Mouse (Mus musculus) large intestine, adult 2 months (tissue): ENCODE results near the gene Ccnb1. TPM values are rescaled to one million over a fixed set of nuclear protein-coding genes. Genes with fewer than 3 reads are reported as not detected.
"Not testable (repeated sequence)": the region's sequence is repeated elsewhere in the genome, so short reads cannot be mapped to it uniquely, and the experiment has no call there.

Experiments
- DNase-seq: peaks from one replicate; pipeline ENCODE4 v3.0.0-alpha.2; 2012; ENCODE audit warnings: low read depth, low spot score
- WGBS: fragments of 180-500 bp; shearing (Covaris S2); methylation state at CpG from one replicate; pipeline ENCODE4 v1.1.7; 2018; 5-methylcytosine and 5-hydroxymethylcytosine counted together
- polyA plus RNA-seq: library from polyadenylated mRNA; depleted of rRNA; stranded (reverse); fragments of >200 nt; gene quantifications from 2 replicates; pipeline ENCODE4 v1.2.3, GENCODE M21; 2012

The Ccnb1 gene
- polyA plus RNA-seq, 1 experiment: 37.9 TPM

GRCm38 (mm10) chr13:100775252-100776055, 10.9 kb downstream of the Ccnb1 start, which contains the start of gene Cenph:
Cenph (minus strand) TSS chr13:100775899.
- peak; percentile 70 for DNase-seq
- under 1% methylated on average over 46 of the region's 46 CpGs for WGBS

GRCm38 (mm10) chr13:100774704-100775103, 11.7 kb downstream of the Ccnb1 start:
- DNase-seq: no peak

- DNase-seq: no peak
- WGBS: 64% methylated on average over 2 of the region's 2 CpGs
Measured at GRCm38 (mm10) chr13:100755329-100755728, 31.0 kb downstream of the Ccnb1 start.

- WGBS: 77% methylated on average over 4 of the region's 4 CpGs
- no peak for DNase-seq
Measured at GRCm38 (mm10) chr13:100754186-100754585, 32.2 kb downstream of the Ccnb1 start.

- DNase-seq: no peak
- WGBS: 79% methylated on average over 6 of the region's 6 CpGs
Measured at GRCm38 (mm10) chr13:100753011-100753410, 33.4 kb downstream of the Ccnb1 start.

GRCm38 (mm10) chr13:100752529-100752928, 33.8 kb downstream of the Ccnb1 start:
- no peak for DNase-seq
- WGBS: 84% methylated on average over 8 of the region's 8 CpGs

GRCm38 (mm10) chr13:100751402-100751801, 35.0 kb downstream of the Ccnb1 start:
- WGBS: 89% methylated on average over 3 of the region's 3 CpGs
- DNase-seq: no peak

GRCm38 (mm10) chr13:100750799-100751198, 35.6 kb downstream of the Ccnb1 start:
- 64% methylated on average over 5 of the region's 5 CpGs for WGBS

GRCm38 (mm10) chr13:100748638-100749037, 37.7 kb downstream of the Ccnb1 start:
- WGBS: 46% methylated on average over 8 of the region's 8 CpGs
- DNase-seq: no peak

More at GRCm38 (mm10) chr13:100750799-100751198, 35.6 kb downstream of the Ccnb1 start:
- no peak for DNase-seq

- 87% methylated on average over 3 of the region's 3 CpGs for WGBS
Measured at GRCm38 (mm10) chr13:100746090-100746489, 40.3 kb downstream of the Ccnb1 start.

GRCm38 (mm10) chr13:100744036-100744744, 42.2 kb downstream of the Ccnb1 start, which contains the start of gene Mrps36:
Mrps36 (minus strand) TSS chr13:100744659.
- peak; percentile 89 for DNase-seq
- WGBS: under 1% methylated on average over 52 of the region's 52 CpGs

More at GRCm38 (mm10) chr13:100746090-100746489, 40.3 kb downstream of the Ccnb1 start:
- no peak for DNase-seq

GRCm38 (mm10) chr13:100743346-100744035, 42.9 kb downstream of the Ccnb1 start:
- WGBS: 36% methylated on average over 11 of the region's 11 CpGs
- DNase-seq: no peak

- no peak for DNase-seq
- 82% methylated on average over 5 of the region's 5 CpGs for WGBS
Measured at GRCm38 (mm10) chr13:100742831-100743230, 43.5 kb downstream of the Ccnb1 start.

- WGBS: 95% methylated on average over 2 of the region's 2 CpGs
- no peak for DNase-seq
Measured at GRCm38 (mm10) chr13:100732756-100733155, 53.6 kb downstream of the Ccnb1 start.

GRCm38 (mm10) chr13:100731462-100732046, 54.8 kb downstream of the Ccnb1 start:
- WGBS: 88% methylated on average over 6 of the region's 6 CpGs

GRCm38 (mm10) chr13:100730861-100731176, 55.6 kb downstream of the Ccnb1 start, which contains the start of gene Cdk7:
Cdk7 (minus strand) TSS chr13:100730939.
- DNase-seq: peak; percentile 80
- under 1% methylated on average over 19 of the region's 19 CpGs for WGBS

More at GRCm38 (mm10) chr13:100731462-100732046, 54.8 kb downstream of the Ccnb1 start:
- DNase-seq: not testable (repeated sequence)

- under 1% methylated on average over 30 of the region's 30 CpGs for WGBS
- DNase-seq: no peak
Measured at GRCm38 (mm10) chr13:100730153-100730860, 56.1 kb downstream of the Ccnb1 start.
